In the genomic region with DNA sequence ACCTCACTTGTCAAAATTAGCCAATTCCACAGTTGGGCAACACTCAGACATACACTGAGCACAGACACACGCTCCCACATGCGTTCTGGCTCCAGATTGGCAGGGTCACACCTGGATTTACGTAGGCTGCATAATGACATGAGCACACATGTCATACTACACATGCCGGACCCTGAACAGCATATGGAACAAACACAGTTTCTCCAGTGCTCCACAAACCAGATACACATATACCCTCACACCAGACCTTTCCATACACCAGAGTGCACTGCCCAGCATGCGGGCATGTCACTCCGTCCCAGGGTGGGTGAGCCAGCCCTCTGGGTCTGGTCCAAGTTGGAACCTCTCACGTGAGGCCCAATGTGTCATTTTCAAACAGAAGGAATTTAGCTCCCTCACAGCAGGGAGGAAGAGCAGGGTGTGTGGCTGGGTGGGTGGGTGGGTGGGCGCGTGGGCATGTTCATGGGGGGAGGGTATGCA, we compare ENCODE assay signal across 8 mouse cellular contexts. TPM values are rescaled to one million over a fixed set of nuclear protein-coding genes. Genes with fewer than 3 reads are reported as not detected.
DNase-seq lines count a peak whose midpoint lies in the region; ATAC-seq and TF ChIP-seq lines count a peak whose summit lies in the region.

Chrm1 (plus strand) TSS at position 430 of the 480 bp plus-strand sequence.

- H3K27ac ChIP-seq in bone marrow, adult 2 months (ENCODE audit: control insufficient read depth, insufficient read depth, low read depth, low read length, poor library complexity): 0 out of 2 replicates have a peak within 1 kb of the TSS, but pooled peaks have one; percentile 21
- no peak within 1 kb of the TSS for H3K27ac ChIP-seq in intestine, embryonic 14.5 days (ENCODE audit: low read depth)
- H3K27ac ChIP-seq in liver, embryonic 16.5 days (ENCODE audit: low read length): no peak within 1 kb of the TSS

- H3K4me3 ChIP-seq in bone marrow, adult 2 months (replicated peaks; ENCODE audit: control insufficient read depth, low read depth, low read length): peak within 1 kb of the TSS; percentile 49
- H3K4me3 ChIP-seq in intestine, embryonic 14.5 days (ENCODE audit: low read depth, low read length): no peak within 1 kb of the TSS
- peak within 1 kb of the TSS; percentile 48; the same call in 1 of the 2 replicates for H3K4me3 ChIP-seq in liver, embryonic 16.5 days (ENCODE audit: low read depth, low read length)

- peak within 1 kb of the TSS; percentile 98 for H3K4me2 ChIP-seq in intestine, embryonic 14.5 days (ENCODE audit: low read length)
- peak within 1 kb of the TSS; percentile 78 for H3K4me2 ChIP-seq in liver, embryonic 16.5 days (ENCODE audit: low read depth, low read length)

- 54% methylated on average over 9 of the region's 9 CpGs for WGBS in bone marrow, adult 2 months
- 76% methylated on average over 9 of the region's 9 CpGs for WGBS in intestine, embryonic 14.5 days
- WGBS in liver, embryonic 16.5 days (ENCODE audit: insufficient replicate concordance): 65% methylated on average over 9 of the region's 9 CpGs

- H3K4me1 ChIP-seq in bone marrow, adult 2 months (ENCODE audit: control insufficient read depth, insufficient read depth, low read length): peaks cover 1% of the 10 kb centered on the region; the same call in 1 of the 2 replicates
- H3K4me1 ChIP-seq in intestine, embryonic 14.5 days (replicated peaks; ENCODE audit: control insufficient read depth, insufficient read depth, low read length): no peaks in the 10 kb centered on the region
- H3K4me1 ChIP-seq in liver, embryonic 16.5 days (ENCODE audit: control insufficient read depth, low read depth, low read length): peaks cover 9% of the 10 kb centered on the region

- H3K9ac ChIP-seq in intestine, embryonic 14.5 days (ENCODE audit: low read length): no peak within 1 kb of the TSS
- no peak within 1 kb of the TSS for H3K9ac ChIP-seq in liver, embryonic 16.5 days (ENCODE audit: low read depth, low read length)

- H3K27me3 ChIP-seq in intestine, embryonic 14.5 days (replicated peaks; ENCODE audit: control insufficient read depth, insufficient read depth, low read length): 0 out of 2 replicates have a peak, but pooled peaks cover 4% of the 10 kb centered on the region
- peaks cover 9% of the 10 kb centered on the region for H3K27me3 ChIP-seq in liver, embryonic 16.5 days (ENCODE audit: control insufficient read depth, insufficient read depth, low read depth, low read length)

- H3K36me3 ChIP-seq in intestine, embryonic 14.5 days (ENCODE audit: control insufficient read depth, insufficient read depth, low read length): no peaks in the 10 kb centered on the region
- no peaks in the 10 kb centered on the region for H3K36me3 ChIP-seq in liver, embryonic 16.5 days (ENCODE audit: control insufficient read depth, insufficient read depth)

- ATAC-seq in frontal cortex, adult (ENCODE audit: low TSS enrichment): no peak
- ATAC-seq in intestine, embryonic 14.5 days (replicated peaks; ENCODE audit: low FRiP score, low TSS enrichment, low read depth): no peak; the same call in 1 of the 2 replicates
- no peak for ATAC-seq in liver, embryonic 16.5 days (ENCODE audit: low read depth)

- no peak for TF ChIP-seq POLR2A in bone marrow, adult 2 months (IDR thresholded peaks at IDR 0.05; ENCODE audit: borderline replicate concordance, control insufficient read depth, low read depth, low read length)

- no peak for TF ChIP-seq CTCF in bone marrow, adult 2 months (IDR thresholded peaks at IDR 0.05; ENCODE audit: control insufficient read depth, insufficient read depth, low read length)

- no peaks in the 10 kb centered on the region for H3K9me3 ChIP-seq in intestine, embryonic 14.5 days (ENCODE audit: control insufficient read depth, low read length)
- no peaks in the 10 kb centered on the region for H3K9me3 ChIP-seq in liver, embryonic 16.5 days (replicated peaks; ENCODE audit: control insufficient read depth, low read length)

- DNase-seq in frontal cortex, postnatal 36 days (ENCODE audit: low spot score in 2 of 2): peak; percentile 61 to 65
- DNase-seq in intestine, embryonic 14.5 days (ENCODE audit: low spot score): no peak
- DNase-seq in spleen, adult 18-20 months: no peak
- DNase-seq in spleen, postnatal 36 days (ENCODE audit: low spot score in 2 of 2): no peak
- DNase-seq in cerebellum, adult 11-12 months: no peak

RNA-seq across cellular contexts. Expression of gene Chrm1, which starts in this region (rescaled TPM):
- 0.32 TPM in 1 of 2 replicates, not detected in the other for polyA plus RNA-seq in bone marrow, adult 2 months (2011; ENCODE audit: insufficient read depth, insufficient read length, low replicate concordance, missing spikeins)
- 0.26 and 0.44 TPM in 2 replicates for polyA plus RNA-seq in intestine, embryonic 14.5 days (2014; fragmentation: Nextera tagmentation; extraction: Ambion mirVana)
- 0.02 TPM in 1 of 2 replicates, not detected in the other for polyA plus RNA-seq in liver, embryonic 16.5 days (2015; fragmentation: Nextera tagmentation; extraction: Ambion mirVana)

Comparison
In these comparisons a context has a peak if more than half of its experiments do, and no peak if none do; other contexts are left out.
1. DNase-seq: peak in frontal cortex, postnatal 36 days (2 of 2); none in intestine, embryonic 14.5 days (single experiment), spleen, adult 18-20 months (0 of 2), spleen, postnatal 36 days (0 of 2) and cerebellum, adult 11-12 months (single experiment).